33 mouse cellular contexts compared by ENCODE assay signal in the genomic region with DNA sequence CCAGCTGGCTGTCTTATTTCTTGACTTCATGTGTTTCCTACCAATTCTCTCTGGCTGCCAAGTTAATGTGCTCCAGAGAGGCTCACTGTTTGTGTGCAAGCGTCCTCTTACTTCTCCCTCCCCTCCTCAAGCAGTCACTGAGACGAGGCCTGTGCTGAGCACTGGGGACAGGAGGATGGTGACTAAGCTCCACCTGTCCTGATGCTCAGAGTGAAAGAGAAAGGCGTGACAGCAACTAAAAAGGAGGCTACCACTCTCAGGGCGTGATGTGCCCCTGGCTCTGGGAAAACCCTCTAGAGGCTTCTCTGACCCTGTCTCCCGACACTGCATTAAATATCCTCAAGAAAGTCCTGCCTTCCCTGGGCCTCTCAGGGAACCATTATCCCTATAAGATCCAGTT. TPM values are rescaled to one million over a fixed set of nuclear protein-coding genes. Genes with fewer than 3 reads are reported as not detected.
"Had no signal": no experiment of that assay in that cellular context is flagged by ENCODE, and none has a peak within 500 bp of the region (broad histone marks: within the 10 kb centered on the region; RNA-seq: fewer than 3 reads in every experiment).

No protein-coding gene starts in this region.

- H3K27me3 ChIP-seq: heart, embryonic 13.5 days; heart, embryonic 15.5 days; hindbrain, embryonic 13.5 days; hindbrain, embryonic 15.5 days; kidney, embryonic 15.5 days; limb, embryonic 13.5 days; limb, embryonic 15.5 days had no signal

- H3K9ac ChIP-seq: heart, embryonic 13.5 days; heart, embryonic 15.5 days; hindbrain, embryonic 13.5 days; hindbrain, embryonic 15.5 days; kidney, embryonic 15.5 days; limb, embryonic 13.5 days; limb, embryonic 15.5 days had no signal

- H3K27ac ChIP-seq: gastrocnemius, adult 2 months; heart, adult 2 months; heart, embryonic 13.5 days; heart, embryonic 15.5 days; hindbrain, embryonic 13.5 days; hindbrain, embryonic 15.5 days; hindbrain, postnatal 0 days; kidney, embryonic 15.5 days; kidney, postnatal 0 days; limb, embryonic 13.5 days; limb, embryonic 15.5 days had no signal

- H3K4me2 ChIP-seq: heart, embryonic 11.5 days; heart, embryonic 13.5 days; heart, embryonic 15.5 days; hindbrain, embryonic 13.5 days; hindbrain, embryonic 15.5 days; kidney, embryonic 15.5 days; limb, embryonic 13.5 days; limb, embryonic 15.5 days had no signal

- H3K9me3 ChIP-seq: heart, embryonic 13.5 days; heart, embryonic 15.5 days; hindbrain, embryonic 13.5 days; hindbrain, embryonic 15.5 days; kidney, embryonic 15.5 days; limb, embryonic 13.5 days; limb, embryonic 15.5 days had no signal

- H3K4me3 ChIP-seq: gastrocnemius, adult 2 months; heart, adult 2 months; heart, embryonic 13.5 days; heart, embryonic 15.5 days; hindbrain, embryonic 13.5 days; hindbrain, embryonic 15.5 days; kidney, embryonic 15.5 days; limb, embryonic 13.5 days; limb, embryonic 15.5 days had no signal

- ATAC-seq: hindbrain, postnatal 0 days; intestine, embryonic 16.5 days had no signal

- DNase-seq: gastrocnemius, adult 2 months; gastrocnemius, postnatal 10 days; gastrocnemius, postnatal 25 days; heart, adult 2 months; heart, postnatal 14 days; heart, postnatal 36 days; kidney, adult 11 months; kidney, adult 2 months; kidney, adult 9 months; kidney, postnatal 14 days; kidney, postnatal 36 days; layer of hippocampus, adult 9-11 months; layer of hippocampus, postnatal 36 days; left cerebral cortex, postnatal 4 days had no signal

RNA-seq across cellular contexts. Expression of gene Ptcra, which starts 14.2 kb away (rescaled TPM):
- total RNA-seq: gastrocnemius, adult 2 months; gastrocnemius, postnatal 25 days; gastrocnemius, postnatal 4 days; granulocyte monocyte progenitor cell, adult 5-6 weeks; heart, adult 2 months; heart, postnatal 36 days; hematopoietic stem cell, adult 5-6 weeks; hindbrain, postnatal 0 days; left cerebral cortex, postnatal 10 days; left cerebral cortex, postnatal 25 days; left cerebral cortex, postnatal 4 days; liver, adult 2 months had no signal
- polyA plus RNA-seq: heart, postnatal 0 days; large intestine, adult 2 months had no signal

RNA-seq across cellular contexts. Expression of gene Gnmt, which starts 20.3 kb away (rescaled TPM):
- total RNA-seq: granulocyte monocyte progenitor cell, adult 5-6 weeks; hematopoietic stem cell, adult 5-6 weeks; layer of hippocampus, postnatal 36 days had no signal
